Mouse (Mus musculus) retina, embryonic 14.5 days (tissue): Measurements from ENCODE around the gene Snrpg.
"Not testable (repeated sequence)": the region's sequence is repeated elsewhere in the genome, so short reads cannot be mapped to it uniquely, and the experiment has no call there.

ENCODE experiments used
- DNase-seq: peaks from one replicate; pipeline ENCODE4 v3.0.0-alpha.2; 2015; ENCODE audit warnings: low spot score

The Snrpg gene

GRCm38 (mm10) chr6:86368479-86368878, 2.6 kb upstream of the Snrpg start:
- no peak for DNase-seq

- DNase-seq: peak; percentile 28
These were observed 901 bp upstream of the Snrpg start for GRCm38 (mm10) chr6:86370093-86370713.

DNA sequence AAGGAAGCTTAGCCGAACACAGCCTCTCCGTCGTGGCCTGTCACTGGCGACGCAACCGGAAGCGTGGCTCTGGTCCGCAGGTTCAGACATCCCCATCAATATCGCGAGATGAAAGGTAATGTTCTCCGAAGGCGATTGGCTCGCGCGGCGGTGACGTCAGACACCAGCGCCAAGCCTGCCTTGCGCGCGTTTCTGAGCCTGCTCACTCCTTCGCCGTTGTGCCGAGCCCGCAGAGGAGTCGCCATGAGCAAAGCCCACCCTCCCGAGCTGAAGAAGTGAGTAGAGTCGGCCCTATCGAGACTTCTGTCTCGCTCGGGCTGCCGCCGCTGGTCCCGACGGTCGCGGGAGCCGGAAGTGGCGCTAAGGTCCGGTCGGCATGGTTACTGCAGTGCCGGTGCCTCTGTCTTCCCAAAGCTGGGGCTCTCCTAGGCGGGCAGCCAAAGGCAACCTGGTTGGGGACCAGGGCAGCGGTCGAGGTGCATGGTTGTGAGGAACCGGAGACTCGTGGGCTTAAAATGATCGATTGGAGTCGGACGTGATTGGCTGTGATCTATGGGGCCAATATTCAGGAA, 322 bp downstream of the Snrpg start:
- peak; percentile 98 for DNase-seq

DNA sequence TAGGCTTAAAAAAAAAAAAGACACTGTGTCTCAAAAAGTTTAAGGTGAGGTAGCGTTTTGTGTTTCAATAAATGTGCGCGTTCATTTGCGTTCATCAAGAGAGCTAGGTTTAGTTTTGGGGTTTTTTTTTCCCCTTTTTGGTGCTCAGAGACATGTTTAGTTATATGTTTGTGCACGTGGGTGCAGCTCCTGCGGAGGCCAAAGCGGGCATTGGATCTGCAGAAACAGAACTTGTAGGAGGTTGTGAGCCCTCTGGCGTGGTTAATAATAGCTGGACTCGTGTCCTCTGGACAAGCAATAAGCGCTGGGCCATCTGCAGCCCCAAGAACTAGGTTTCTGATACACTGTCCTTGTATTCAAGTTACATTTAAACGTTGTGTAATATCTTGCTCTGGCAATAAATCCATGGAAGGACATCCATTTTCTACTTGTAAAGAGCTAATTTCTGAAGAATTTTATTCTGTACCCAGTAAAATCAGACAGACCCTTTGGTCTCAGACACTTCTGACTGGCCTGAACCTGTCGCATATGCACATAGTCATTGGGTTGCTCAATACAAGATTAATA, 929 bp downstream of the Snrpg start:
- DNase-seq: no peak

DNA sequence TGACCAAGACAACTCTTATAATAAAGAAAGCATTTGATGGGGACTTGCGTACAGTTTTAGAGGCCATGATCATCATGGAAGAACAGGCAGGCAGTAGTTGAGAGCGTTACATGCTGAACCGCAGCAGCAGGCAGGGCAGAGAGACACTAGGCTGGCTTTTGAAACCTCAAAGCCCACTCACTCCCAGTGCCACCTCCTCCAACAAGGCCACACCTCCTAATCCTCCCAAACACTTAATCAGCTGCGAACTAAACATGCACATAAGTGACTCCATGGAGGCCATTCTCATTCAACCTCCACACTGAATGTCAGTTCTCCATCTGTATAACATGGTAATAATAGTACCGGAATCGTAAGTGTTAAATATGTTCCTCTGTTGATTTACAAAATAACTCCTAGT, 2.5 kb downstream of the Snrpg start:
- DNase-seq: no peak

DNA sequence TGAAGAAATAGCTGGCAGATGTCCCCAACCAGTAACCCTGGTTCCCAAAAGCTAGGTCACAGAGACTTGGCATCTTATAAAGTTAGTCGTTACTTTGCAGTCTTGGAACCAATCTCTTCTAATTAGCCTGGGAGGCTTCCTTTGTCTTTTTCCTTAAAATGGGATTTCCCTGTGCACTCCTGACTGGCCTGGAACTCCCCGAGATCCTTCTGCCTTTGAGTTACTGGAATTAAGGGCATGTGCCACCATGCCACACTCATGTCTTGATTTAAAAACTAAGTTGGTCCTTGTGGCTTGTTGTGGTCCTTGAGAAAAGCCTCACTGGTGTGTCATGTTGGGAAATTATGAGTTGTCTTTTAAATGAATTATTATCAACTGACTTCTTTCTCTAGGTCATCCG, 7.2 kb downstream of the Snrpg start:
- DNase-seq: no peak

DNA sequence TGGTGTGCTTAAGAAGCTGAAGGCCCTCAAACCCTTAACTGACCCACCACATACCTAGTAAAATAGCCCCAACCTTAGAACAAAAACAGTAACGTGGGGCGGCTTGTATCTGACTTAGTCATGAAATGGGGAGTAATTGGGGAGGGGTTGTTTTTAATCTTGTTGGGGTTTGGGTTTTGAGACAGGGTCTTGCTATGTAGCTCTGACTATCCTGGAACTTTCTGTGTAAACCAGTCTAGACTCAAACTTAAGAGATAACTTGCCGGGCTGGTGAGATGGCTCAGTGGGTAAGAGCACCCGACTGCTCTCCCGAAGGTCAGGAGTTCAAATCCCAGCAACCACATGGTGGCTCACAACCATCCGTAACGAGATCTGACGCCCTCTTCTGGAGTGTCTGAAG, 9.0 kb downstream of the Snrpg start:
- not testable (repeated sequence) for DNase-seq

DNA sequence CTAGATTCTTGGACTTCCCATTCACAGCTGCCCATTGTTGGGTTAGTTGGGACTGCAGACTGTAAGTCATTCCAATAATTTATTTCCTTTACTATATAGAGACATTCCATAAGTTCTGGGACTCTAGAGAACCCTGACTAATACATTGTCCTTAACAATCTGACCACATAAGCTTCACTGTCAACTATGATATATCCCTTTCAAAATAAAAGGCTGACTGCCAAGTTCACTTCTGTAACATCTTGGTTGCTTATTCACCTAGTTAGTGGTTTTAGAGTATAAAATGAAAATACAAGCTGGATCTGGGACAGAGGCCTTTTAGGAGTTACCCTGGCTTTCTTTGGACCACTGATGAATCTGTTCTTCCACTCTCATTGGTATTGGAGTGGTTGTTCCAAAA, 11.4 kb downstream of the Snrpg start:
- DNase-seq: no peak

DNA sequence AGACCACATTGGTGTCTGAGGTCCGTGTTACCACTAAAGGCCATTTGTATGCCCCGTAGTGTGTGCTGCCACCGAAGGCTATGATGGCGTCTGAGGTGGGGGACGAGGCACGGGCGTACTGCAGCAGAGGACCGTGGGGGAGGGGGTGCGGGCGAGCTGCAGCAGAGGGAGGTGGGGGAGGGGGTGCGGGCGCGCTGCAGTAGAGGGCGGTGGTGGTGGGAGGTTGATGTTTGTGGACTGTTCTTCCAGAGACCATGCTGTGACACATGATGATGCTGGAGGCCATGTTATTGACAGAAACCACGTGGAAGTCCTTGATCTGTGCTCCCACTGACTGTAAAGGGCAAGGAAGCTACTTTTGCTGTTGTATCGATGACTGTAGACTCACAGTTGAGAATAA, 12.3 kb downstream of the Snrpg start:
- DNase-seq: no peak

DNA sequence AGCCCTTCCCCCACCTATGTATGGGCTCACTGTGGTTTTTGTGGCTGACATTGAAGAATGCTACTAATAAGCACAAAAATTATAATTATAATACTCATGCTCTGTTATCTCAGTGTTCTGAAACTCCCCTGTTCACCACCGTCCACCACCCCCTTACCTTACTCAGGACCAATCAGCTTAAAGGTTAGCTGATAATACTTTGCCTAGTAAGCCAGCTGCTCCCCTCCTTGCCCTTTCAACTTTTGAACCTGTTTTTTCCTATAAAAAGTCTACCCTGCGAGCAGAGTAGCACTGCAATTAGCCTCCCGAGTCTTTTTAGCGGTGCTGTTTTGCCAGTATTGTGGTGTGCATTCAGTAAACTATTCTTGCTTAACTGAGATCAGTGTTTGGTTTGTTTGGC, 13.6 kb downstream of the Snrpg start:
- no peak for DNase-seq

DNA sequence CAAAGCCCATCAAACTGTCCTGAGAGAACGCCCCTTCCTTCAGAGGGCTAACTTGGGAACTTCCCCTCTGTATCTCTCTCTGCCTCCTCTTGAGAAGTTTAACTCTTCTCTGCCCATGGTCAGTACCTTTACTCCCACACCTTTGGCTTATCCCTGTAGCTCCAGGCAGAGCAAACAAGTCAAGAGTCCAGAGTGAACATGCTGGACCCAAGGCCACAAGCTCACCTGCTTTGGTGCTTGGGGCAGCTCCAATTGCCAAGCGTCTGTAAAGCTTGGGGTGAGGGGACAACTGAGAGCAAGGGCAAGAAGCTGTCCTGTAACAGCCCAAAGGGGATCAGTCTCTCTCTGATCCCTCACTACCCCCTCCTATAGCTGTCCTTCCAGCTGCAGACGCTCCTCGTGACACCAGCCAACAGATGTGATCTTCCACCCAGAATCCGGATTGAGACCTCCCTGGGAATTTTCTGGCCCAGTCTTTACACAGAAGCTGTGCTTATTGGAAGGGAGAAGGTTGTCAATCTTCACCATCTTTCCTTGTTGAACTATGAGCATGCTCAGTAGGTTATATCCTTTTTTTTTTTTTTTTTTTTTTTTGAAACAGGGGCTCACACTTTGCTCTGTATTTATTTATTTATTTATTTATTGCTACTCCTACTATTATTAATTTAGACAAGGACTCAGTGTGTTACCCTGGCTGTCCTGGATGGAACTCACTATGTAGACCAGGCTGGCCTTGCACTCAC, 14.4 kb downstream of the Snrpg start:
- no peak for DNase-seq

DNA sequence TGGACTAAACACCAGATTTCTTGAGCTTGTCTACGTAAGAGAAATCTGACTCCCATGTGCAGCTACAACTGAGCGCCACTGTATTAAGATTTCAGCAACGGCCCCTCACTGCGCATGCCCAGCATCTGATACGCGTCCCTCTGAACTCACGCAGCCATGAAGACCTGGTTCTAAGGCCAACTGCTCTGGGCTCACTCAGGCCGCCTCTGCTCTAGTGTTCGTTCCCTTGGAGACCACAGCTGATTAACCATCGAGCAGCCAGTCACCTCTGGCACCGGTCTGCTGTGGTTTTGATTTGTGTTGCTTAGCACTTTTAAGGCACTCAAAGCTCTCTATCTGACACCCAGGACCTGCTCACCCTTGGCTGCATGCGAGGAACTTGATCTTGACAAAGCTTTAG, 16.2 kb downstream of the Snrpg start:
- DNase-seq: no peak

- no peak for DNase-seq
These were observed 17.4 kb downstream of the Snrpg start for GRCm38 (mm10) chr6:86388461-86388860.

DNA sequence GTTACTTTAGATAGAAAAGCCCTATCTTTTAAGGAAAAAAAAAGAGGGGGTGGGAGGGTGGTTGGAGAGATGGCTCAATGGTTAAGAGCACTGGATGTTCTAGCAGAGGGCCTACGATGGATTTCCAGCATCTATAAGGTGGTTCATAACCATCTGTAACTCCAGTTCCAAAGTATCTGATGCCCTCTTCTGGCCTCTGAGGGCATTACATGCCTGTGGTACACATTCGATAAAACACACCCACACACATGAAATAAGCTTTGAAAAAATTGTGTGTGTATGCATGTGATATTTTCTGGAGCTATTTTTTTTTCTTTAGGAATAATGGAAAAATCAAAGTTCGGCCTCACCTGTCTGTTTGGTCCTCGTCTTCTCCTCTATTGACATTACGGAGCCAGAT, 20.2 kb downstream of the Snrpg start:
- no peak for DNase-seq

DNA sequence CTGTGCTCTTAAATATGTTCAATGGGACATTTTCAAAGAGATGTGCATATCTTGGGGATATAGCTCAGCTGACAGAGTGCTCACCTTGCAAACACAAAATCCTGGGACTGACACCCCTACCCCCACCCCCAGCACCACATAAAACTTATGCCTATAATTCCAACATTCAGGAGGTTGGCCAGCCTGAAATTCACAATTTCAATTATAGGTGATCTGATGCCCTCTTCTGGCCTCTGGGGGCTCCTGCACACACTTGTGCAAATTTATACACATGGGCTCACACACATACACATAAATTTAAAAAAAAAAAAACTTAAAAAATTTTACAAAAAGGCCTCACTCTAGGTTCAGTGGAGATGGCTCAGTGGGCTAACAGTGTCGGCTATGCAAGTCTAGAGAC, 22.1 kb downstream of the Snrpg start:
- DNase-seq: no peak

- no peak for DNase-seq
These were observed 23.1 kb downstream of the Snrpg start for GRCm38 (mm10) chr6:86394078-86394720.

- no peak for DNase-seq
These were observed 23.9 kb downstream of the Snrpg start for GRCm38 (mm10) chr6:86395021-86395420.

DNA sequence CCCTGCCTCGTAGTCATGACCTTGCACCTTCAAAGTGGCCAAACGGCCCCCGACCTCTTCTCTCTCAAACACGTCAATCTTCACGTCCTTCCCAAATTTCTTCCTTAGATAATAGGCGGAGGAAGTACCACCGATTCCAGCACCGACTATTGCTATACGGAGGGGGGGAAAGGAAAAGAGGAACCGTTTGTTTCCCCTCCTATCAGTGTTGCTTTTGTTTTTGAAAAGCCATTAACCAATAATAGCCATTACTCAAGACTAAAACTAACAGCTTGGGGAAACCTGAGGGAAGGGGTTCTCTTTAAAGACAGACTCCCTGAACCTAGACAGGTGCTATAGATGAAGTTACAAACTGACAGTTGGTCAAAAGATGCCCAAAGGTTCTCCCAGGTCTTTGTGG, 24.9 kb downstream of the Snrpg start:
- DNase-seq: no peak

DNA sequence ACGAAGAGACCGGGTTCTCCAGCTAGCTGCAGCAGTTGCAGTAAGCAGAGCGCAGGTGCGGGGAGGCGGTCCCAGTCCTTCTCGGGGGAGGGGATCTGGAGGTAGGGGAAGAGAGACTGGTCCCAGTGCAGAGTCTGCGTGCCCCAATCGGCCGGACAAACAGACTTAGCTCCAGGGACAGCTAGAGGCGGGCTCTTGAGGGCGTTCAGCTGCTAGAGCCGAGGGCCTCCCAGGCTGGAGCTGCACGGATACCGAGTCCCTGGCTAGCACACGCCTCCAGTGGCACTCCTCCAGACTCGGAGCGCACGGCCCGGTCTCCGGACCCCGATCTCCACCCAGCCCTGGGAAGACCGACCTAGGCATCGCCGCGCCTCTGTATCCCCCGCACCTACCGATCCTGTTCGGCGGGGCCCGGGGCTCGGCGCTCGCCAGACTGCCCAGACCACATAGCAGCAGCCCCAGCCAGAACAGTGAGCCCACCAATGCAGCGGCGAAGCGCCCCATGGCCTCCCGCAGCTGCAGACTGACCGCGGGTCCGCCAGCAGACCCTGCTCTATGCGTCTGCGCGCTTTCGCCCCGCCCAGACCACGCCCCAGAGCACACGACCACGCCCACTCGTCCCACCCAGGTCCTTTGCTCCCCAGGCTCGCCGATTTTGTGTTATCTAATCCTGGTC, 25.6 kb downstream of the Snrpg start, which contains the start of gene Pcyox1:
Gene Pcyox1 (minus strand): TSS at position 574 of the 676 bp plus-strand sequence.
- DNase-seq: peak; percentile 93

- no peak for DNase-seq
These were observed 26.3 kb downstream of the Snrpg start for GRCm38 (mm10) chr6:86397257-86397980.

GRCm38 (mm10) chr6:86398986-86399385, 27.9 kb downstream of the Snrpg start:
- DNase-seq: no peak
